19 mouse cellular contexts compared by ENCODE assay signal in the genomic region with DNA sequence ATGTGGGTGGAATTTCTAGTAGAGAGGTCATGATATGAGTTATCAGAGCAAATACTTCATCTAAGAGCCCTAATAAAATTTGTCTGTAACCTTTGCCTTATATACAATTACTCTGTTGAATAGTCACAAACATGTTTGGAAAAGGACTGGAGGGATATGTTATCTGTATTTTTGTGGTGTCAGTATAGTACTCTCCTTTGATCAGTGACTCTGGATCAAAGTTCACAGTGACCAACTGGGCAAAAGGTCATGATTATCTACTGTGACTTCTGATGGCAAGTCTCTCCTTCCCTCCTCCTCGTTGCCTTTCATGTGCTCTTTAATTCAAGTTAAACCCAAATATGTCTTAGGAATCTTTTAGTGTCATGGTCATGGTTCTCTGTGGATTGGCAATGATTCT. TPM values are rescaled to one million over a fixed set of nuclear protein-coding genes. Genes with fewer than 3 reads are reported as not detected.
"Had no signal": no experiment of that assay in that cellular context is flagged by ENCODE, and none has a peak within 500 bp of the region (broad histone marks: within the 10 kb centered on the region; RNA-seq: fewer than 3 reads in every experiment).

No protein-coding gene starts in this region.

- H3K4me2 ChIP-seq: kidney, embryonic 15.5 days; limb, embryonic 12.5 days; limb, embryonic 15.5 days; liver, embryonic 15.5 days; lung, embryonic 14.5 days; midbrain, embryonic 13.5 days had no signal

- H3K9me3 ChIP-seq: kidney, embryonic 15.5 days; limb, embryonic 12.5 days; limb, embryonic 15.5 days; liver, embryonic 15.5 days; midbrain, embryonic 13.5 days had no signal

- H3K36me3 ChIP-seq: kidney, embryonic 15.5 days; limb, embryonic 12.5 days; limb, embryonic 15.5 days; liver, embryonic 15.5 days; midbrain, embryonic 13.5 days had no signal

- H3K4me3 ChIP-seq: kidney, embryonic 15.5 days; limb, embryonic 12.5 days; limb, embryonic 15.5 days; liver, embryonic 15.5 days; midbrain, embryonic 13.5 days had no signal

- ATAC-seq: lung, postnatal 0 days; midbrain, embryonic 13.5 days had no signal

- H3K9ac ChIP-seq: kidney, embryonic 15.5 days; limb, embryonic 12.5 days; limb, embryonic 15.5 days; liver, embryonic 15.5 days; lung, embryonic 14.5 days; midbrain, embryonic 13.5 days had no signal

- H3K27me3 ChIP-seq: kidney, embryonic 15.5 days; limb, embryonic 12.5 days; limb, embryonic 15.5 days; liver, embryonic 15.5 days; midbrain, embryonic 13.5 days had no signal

- DNase-seq: kidney, adult 11 months; kidney, postnatal 14 days; kidney, postnatal 4 days; left cerebral cortex, postnatal 4 days; lung, embryonic 14.5 days; thymus, adult 2 months; thymus, postnatal 14 days; thymus, postnatal 4 days had no signal

- H3K27ac ChIP-seq: kidney, embryonic 15.5 days; limb, embryonic 12.5 days; limb, embryonic 15.5 days; macrophage; midbrain, embryonic 13.5 days; stomach, postnatal 0 days had no signal

- H3K4me1 ChIP-seq: kidney, embryonic 15.5 days; limb, embryonic 12.5 days; limb, embryonic 15.5 days; midbrain, embryonic 13.5 days had no signal

RNA-seq across cellular contexts. Expression of a gene that starts 41.6 kb away (rescaled TPM):
- polyA plus RNA-seq: limb, embryonic 12.5 days; limb, embryonic 15.5 days; liver, embryonic 15.5 days; lung, embryonic 14.5 days; lung, postnatal 0 days; macrophage; midbrain, embryonic 13.5 days; neural tube, embryonic 11.5 days; stomach, embryonic 14.5 days; stomach, postnatal 0 days; thymus, adult 2 months had no signal

RNA-seq across cellular contexts. Expression of a gene that starts 58.6 kb away (rescaled TPM):
- polyA plus RNA-seq: limb, embryonic 12.5 days; macrophage; midbrain, embryonic 13.5 days; neural tube, embryonic 11.5 days; neural tube, embryonic 14.5 days; thymus, adult 2 months had no signal
